In genomic region chr6:99094339-99094989, GRCm38 (mm10) we compare ENCODE assay signal across 8 mouse cellular contexts.
A peak's percentile ranks its signal among the peaks of the same experiment; 100 is the strongest.
DNase-seq lines count a peak whose midpoint lies in the region; ATAC-seq and TF ChIP-seq lines count a peak whose summit lies in the region.

No protein-coding gene starts in this region.

- H3K27ac ChIP-seq in midbrain, postnatal 0 days (ENCODE audit: low read depth, low read length), result no peak overlapping the region
- no peak overlapping the region for H3K27ac ChIP-seq in midbrain, embryonic 11.5 days (ENCODE audit: low read depth, low read length)
- H3K27ac ChIP-seq in liver, embryonic 13.5 days, result peak overlapping the region; percentile 29; the same call in 1 of the 2 replicates
- H3K27ac ChIP-seq in stomach, embryonic 16.5 days (ENCODE audit: low read length), result peak overlapping the region; percentile 94

- H3K9ac ChIP-seq in midbrain, postnatal 0 days (replicated peaks; ENCODE audit: low read length, poor library complexity, severe bottlenecking), result no peak overlapping the region
- no peak overlapping the region for H3K9ac ChIP-seq in midbrain, embryonic 11.5 days (ENCODE audit: low read length)
- H3K9ac ChIP-seq in liver, embryonic 13.5 days, result peak overlapping the region; percentile 49
- peak overlapping the region; percentile 60 for H3K9ac ChIP-seq in stomach, embryonic 16.5 days (ENCODE audit: low read length)

- H3K4me2 ChIP-seq in midbrain, postnatal 0 days (ENCODE audit: low read depth, low read length, poor library complexity, severe bottlenecking), result peak overlapping the region; percentile 1; the same call in 1 of the 2 replicates
- H3K4me2 ChIP-seq in midbrain, embryonic 11.5 days, result no peak overlapping the region
- peak overlapping the region; percentile 72 for H3K4me2 ChIP-seq in liver, embryonic 13.5 days
- peak overlapping the region; percentile 73 for H3K4me2 ChIP-seq in stomach, embryonic 16.5 days (ENCODE audit: low read depth, low read length)

- H3K4me1 ChIP-seq in midbrain, postnatal 0 days (ENCODE audit: insufficient read depth, low read length), result peaks cover 3% of the 10 kb centered on the region; the same call in 1 of the 2 replicates
- H3K4me1 ChIP-seq in midbrain, embryonic 11.5 days (ENCODE audit: control insufficient read depth, insufficient read depth, low read length), result peaks cover 22% of the 10 kb centered on the region
- H3K4me1 ChIP-seq in liver, embryonic 13.5 days (replicated peaks), result peaks cover 55% of the 10 kb centered on the region
- peaks cover 38% of the 10 kb centered on the region for H3K4me1 ChIP-seq in stomach, embryonic 16.5 days (ENCODE audit: control insufficient read depth, insufficient read depth, low read length)

- H3K4me3 ChIP-seq in midbrain, postnatal 0 days (ENCODE audit: low read depth, low read length), result no peak overlapping the region
- H3K4me3 ChIP-seq in midbrain, embryonic 11.5 days (ENCODE audit: low read depth, low read length), result no peak overlapping the region
- peak overlapping the region; percentile 54 for H3K4me3 ChIP-seq in liver, embryonic 13.5 days (replicated peaks)
- H3K4me3 ChIP-seq in stomach, embryonic 16.5 days (replicated peaks; ENCODE audit: low read length), result peak overlapping the region; percentile 55

- no peaks in the 10 kb centered on the region for H3K36me3 ChIP-seq in midbrain, postnatal 0 days (ENCODE audit: insufficient read depth, low read length)
- H3K36me3 ChIP-seq in midbrain, embryonic 11.5 days (ENCODE audit: control insufficient read depth, insufficient read depth, low read length), result no peaks in the 10 kb centered on the region
- no peaks in the 10 kb centered on the region for H3K36me3 ChIP-seq in liver, embryonic 13.5 days
- H3K36me3 ChIP-seq in stomach, embryonic 16.5 days (ENCODE audit: control insufficient read depth, insufficient read depth, low read length), result no peaks in the 10 kb centered on the region

- no peaks in the 10 kb centered on the region for H3K9me3 ChIP-seq in midbrain, postnatal 0 days (ENCODE audit: low read length)
- H3K9me3 ChIP-seq in midbrain, embryonic 11.5 days (ENCODE audit: control insufficient read depth, low read length), result no peaks in the 10 kb centered on the region
- H3K9me3 ChIP-seq in liver, embryonic 13.5 days (replicated peaks), result no peaks in the 10 kb centered on the region
- no peaks in the 10 kb centered on the region for H3K9me3 ChIP-seq in stomach, embryonic 16.5 days (replicated peaks; ENCODE audit: control insufficient read depth, low read length)

- no peak for TF ChIP-seq CTCF in midbrain, postnatal 0 days (IDR thresholded peaks at IDR 0.05)

- DNase-seq in midbrain, postnatal 0 days (ENCODE audit: low spot score), result peak; percentile 14
- DNase-seq in midbrain, embryonic 11.5 days (ENCODE audit: low spot score, missing footprints), result no peak
- DNase-seq in embryo, embryonic 10.5 days (ENCODE audit: low spot score), result peak; percentile 55
- peak; percentile 54 for DNase-seq in heart, postnatal 4 days
- peak; percentile 17 for DNase-seq in liver, embryonic 13.5 days
- DNase-seq in gastrocnemius, postnatal 25 days, result no peak
- DNase-seq in urinary bladder, postnatal 10 days (ENCODE audit: low spot score), result no peak

- no peaks in the 10 kb centered on the region for H3K27me3 ChIP-seq in midbrain, postnatal 0 days (ENCODE audit: insufficient read depth, low read length)
- no peaks in the 10 kb centered on the region for H3K27me3 ChIP-seq in midbrain, embryonic 11.5 days (ENCODE audit: control insufficient read depth, insufficient read depth, low read length)
- H3K27me3 ChIP-seq in liver, embryonic 13.5 days, result no peaks in the 10 kb centered on the region
- no peaks in the 10 kb centered on the region for H3K27me3 ChIP-seq in stomach, embryonic 16.5 days (ENCODE audit: control insufficient read depth, insufficient read depth, low read length)

- WGBS in midbrain, postnatal 0 days, result 55% methylated on average over 10 of the region's 10 CpGs
- 49% methylated on average over 10 of the region's 10 CpGs for WGBS in midbrain, embryonic 11.5 days
- 9% methylated on average over 10 of the region's 10 CpGs for whole genome bisulfite sequencing in liver, embryonic 13.5 days (ENCODE audit: insufficient replicate concordance)
- 14% methylated on average over 10 of the region's 10 CpGs for WGBS in stomach, embryonic 16.5 days

- no peak for ATAC-seq in midbrain, postnatal 0 days (ENCODE audit: low FRiP score)
- ATAC-seq in midbrain, embryonic 11.5 days (ENCODE audit: low FRiP score), result no peak
- peak; percentile 45; the same call in 1 of the 2 replicates for ATAC-seq in liver, embryonic 13.5 days (ENCODE audit: low read depth)
- no peak for ATAC-seq in stomach, embryonic 16.5 days (ENCODE audit: insufficient read depth, low FRiP score)

Comparison
In these comparisons a context has a peak if more than half of its experiments do, and no peak if none do; other contexts are left out.
1. DNase-seq: peak in midbrain, postnatal 0 days (single experiment), embryo, embryonic 10.5 days (single experiment), heart, postnatal 4 days (single experiment) and liver, embryonic 13.5 days (single experiment); none in midbrain, embryonic 11.5 days (single experiment), gastrocnemius, postnatal 25 days (single experiment) and urinary bladder, postnatal 10 days (single experiment).
2. H3K27ac ChIP-seq: peak in liver, embryonic 13.5 days (single experiment) and stomach, embryonic 16.5 days (single experiment); none in midbrain, postnatal 0 days (single experiment) and midbrain, embryonic 11.5 days (single experiment).
3. H3K4me3 ChIP-seq: peak in liver, embryonic 13.5 days (single experiment) and stomach, embryonic 16.5 days (single experiment); none in midbrain, postnatal 0 days (single experiment) and midbrain, embryonic 11.5 days (single experiment).
4. H3K9ac ChIP-seq: peak in liver, embryonic 13.5 days (single experiment) and stomach, embryonic 16.5 days (single experiment); none in midbrain, postnatal 0 days (single experiment) and midbrain, embryonic 11.5 days (single experiment).